Mouse (Mus musculus) right cerebral cortex, adult 18-20 months (tissue): ENCODE measurements around the gene Gm4869.
A peak's percentile ranks its signal among the peaks of the same experiment; 100 is the strongest.

Experiments used
- DNase-seq: peaks from one replicate; pipeline ENCODE4 v3.0.0; 2022; ENCODE audit warnings: mixed read lengths

The Gm4869 gene

GRCm38 (mm10) chr5:140538111-140538683, 92.8 kb downstream of the Gm4869 start:
- DNase-seq = no peak

GRCm38 (mm10) chr5:140540106-140540505, 94.7 kb downstream of the Gm4869 start:
- DNase-seq = peak; percentile 64

GRCm38 (mm10) chr5:140542811-140543575, 97.5 kb downstream of the Gm4869 start:
- peak; percentile 63 for DNase-seq
